Mouse (Mus musculus) megakaryocyte, embryonic 14.5 days (primary cell): ENCODE measurements around the gene Stpg2.

Experiments used
- FLI1 ChIP-seq: IDR thresholded peaks from 2 replicates; pipeline ENCODE4 v1.6.1; 2012; ENCODE audit warnings: low read length, inconsistent platforms, mixed read lengths
- GATA1 ChIP-seq: IDR thresholded peaks from 3 replicates; pipeline ENCODE4 v1.6.1; 2012; ENCODE audit warnings: mixed read lengths, low read length, inconsistent platforms, borderline replicate concordance

GRCm38 (mm10) chr3:139397077-139397865 is 191.8 kb downstream of the Stpg2 start:
- TF ChIP-seq FLI1, result no peak
- TF ChIP-seq GATA1, result no peak
